Mouse (Mus musculus) megakaryocyte, embryonic 14.5 days (primary cell): Measurements from ENCODE around the gene Pdhb.

Source experiments
- FLI1 ChIP-seq: IDR thresholded peaks from 2 replicates; pipeline ENCODE4 v1.6.1; 2012; ENCODE audit warnings: low read length, inconsistent platforms, mixed read lengths
- GATA1 ChIP-seq: IDR thresholded peaks from 3 replicates; pipeline ENCODE4 v1.6.1; 2012; ENCODE audit warnings: mixed read lengths, low read length, inconsistent platforms, borderline replicate concordance

DNA sequence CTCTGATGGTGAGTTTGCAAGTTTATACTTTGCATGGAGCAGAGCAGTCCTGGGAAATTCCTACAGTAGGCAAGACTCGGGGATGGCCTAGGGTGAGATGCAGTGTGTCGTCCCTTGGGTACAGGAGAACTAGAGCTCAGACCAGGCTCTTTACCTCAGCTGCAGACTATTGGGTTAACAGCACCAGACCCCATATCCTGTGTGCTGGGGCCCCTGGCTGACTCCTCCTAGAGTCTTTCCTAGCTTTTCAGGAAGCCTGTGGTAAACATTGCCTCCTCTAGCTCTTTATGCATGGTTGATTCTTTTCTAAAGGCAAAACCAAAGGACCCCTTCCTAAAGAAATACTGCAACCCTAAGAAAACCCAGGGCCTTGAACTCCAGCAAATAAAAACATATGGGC lies 31.7 kb downstream of the Pdhb start:
- TF ChIP-seq GATA1 (no peak), FLI1 (no peak)
